Mouse (Mus musculus): ENCODE measurements around the gene Epo. TPM values are rescaled to one million over a fixed set of nuclear protein-coding genes. Genes with fewer than 3 reads are reported as not detected.

The Epo gene
- polyA plus RNA-seq, 1 experiment from 2014 or later, result not detected

DNA sequence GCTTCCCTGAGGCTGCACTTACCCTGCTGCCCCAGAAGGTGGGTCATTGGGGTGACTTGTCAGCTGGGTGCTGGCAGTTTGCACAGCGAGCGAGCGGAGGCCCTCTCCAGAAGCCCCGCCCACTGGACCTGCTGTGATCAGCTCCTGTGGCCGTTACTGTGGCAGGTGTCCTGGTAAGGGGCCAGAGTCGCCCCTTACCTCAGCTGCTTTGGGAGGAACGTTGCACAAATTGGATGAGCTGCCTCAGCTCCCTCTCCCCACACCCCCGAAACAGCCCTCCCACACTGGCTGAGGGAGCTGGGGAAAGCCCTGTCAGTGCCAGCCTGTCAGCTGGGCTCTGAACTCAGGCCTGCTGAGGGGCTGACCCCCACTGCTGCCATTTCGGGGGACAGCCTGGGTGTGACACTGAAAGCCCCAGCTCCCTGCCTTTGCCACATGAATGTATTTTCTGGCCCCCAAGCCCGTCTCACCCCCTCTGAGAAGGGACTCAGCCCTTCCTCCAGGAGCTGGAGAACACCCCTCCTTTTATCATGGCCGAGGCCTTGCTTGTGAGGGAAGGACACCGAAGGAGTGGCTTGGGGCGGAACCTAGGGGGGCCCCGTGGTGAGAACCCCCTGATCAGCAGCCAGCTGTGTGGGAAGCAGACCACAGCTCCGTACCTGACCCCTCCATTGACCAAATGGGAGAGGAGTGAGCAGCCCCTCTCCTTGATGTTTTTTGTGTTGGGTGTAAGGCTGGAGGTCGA lies 6.7 kb downstream of the Epo start:
- H3K9me3 ChIP-seq, result no peaks in the 10 kb centered on the region
- H3K9ac ChIP-seq (replicated peaks), result peak overlapping the region; percentile 2; the same call in 1 of the 2 replicates
- peaks cover 87% of the 10 kb centered on the region for H3K36me3 ChIP-seq
- H3K4me1 ChIP-seq, result peaks cover 45% of the 10 kb centered on the region
- peak overlapping the region; percentile 54 for H3K27ac ChIP-seq (replicated peaks)
- WGBS, result 41% methylated on average over 16 of the region's 16 CpGs
- H3K27me3 ChIP-seq, result no peaks in the 10 kb centered on the region
- no peak overlapping the region for H3K4me3 ChIP-seq
- no peak for ATAC-seq (ENCODE audit: low FRiP score, low read depth)
- no peak overlapping the region for H3K4me2 ChIP-seq (replicated peaks)

DNA sequence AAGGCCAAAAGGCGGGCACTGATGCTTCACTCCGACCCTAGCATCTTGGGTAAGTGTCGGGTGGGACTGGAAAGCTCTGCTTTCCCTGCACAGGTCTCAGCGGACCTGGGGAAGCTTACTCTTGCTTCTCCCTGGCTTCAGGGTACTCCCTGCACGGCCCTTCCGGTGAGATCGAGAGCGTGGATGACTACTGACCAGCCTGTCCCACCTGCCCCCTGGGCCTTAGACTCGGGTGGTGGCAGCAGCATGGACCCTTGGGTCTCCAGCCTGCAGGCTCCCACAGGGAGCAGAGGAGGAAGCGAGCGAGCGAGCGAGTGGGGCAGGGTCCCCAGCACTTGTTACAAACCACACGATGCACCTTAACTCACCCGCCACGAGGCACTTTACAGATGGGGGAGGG lies 7.5 kb downstream of the Epo start:
- Histone ChIP-seq H3K4me1 (peaks cover 43% of the 10 kb centered on the region), H3K4me3 (no peak overlapping the region), H3K36me3 (peaks cover 95% of the 10 kb centered on the region), H3K4me2 (replicated peaks) (no peak overlapping the region), H3K27ac (replicated peaks) (peak overlapping the region; percentile 49), H3K9me3 (no peaks in the 10 kb centered on the region), H3K9ac (replicated peaks) (peak overlapping the region; percentile 31; the same call in 1 of the 2 replicates), H3K27me3 (no peaks in the 10 kb centered on the region)
- no peak for ATAC-seq (ENCODE audit: low FRiP score, low read depth)
- WGBS, result 81% methylated on average over 16 of the region's 16 CpGs

DNA sequence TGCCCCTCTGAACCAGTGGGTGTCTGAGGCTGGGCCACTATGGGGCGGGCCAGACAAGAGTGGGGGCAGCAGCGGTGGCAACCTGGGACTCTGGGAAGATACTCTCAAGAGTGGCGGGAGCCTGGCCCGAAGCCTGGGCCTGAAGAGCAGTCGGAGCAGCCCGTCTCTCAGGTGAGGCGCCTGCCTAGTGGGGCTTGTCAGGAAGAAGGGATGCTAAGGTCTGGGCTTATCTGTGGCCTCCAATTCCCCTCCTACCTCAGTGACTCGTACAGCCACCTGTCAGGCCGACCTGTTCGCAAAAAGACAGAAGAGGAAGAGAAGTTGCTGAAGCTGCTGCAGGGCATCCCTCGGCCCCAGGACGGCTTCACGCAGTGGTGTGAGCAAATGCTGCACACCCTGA lies 8.4 kb downstream of the Epo start:
- ATAC-seq (ENCODE audit: low FRiP score, low read depth), result no peak
- WGBS, result 90% methylated on average over 12 of the region's 13 CpGs

DNA sequence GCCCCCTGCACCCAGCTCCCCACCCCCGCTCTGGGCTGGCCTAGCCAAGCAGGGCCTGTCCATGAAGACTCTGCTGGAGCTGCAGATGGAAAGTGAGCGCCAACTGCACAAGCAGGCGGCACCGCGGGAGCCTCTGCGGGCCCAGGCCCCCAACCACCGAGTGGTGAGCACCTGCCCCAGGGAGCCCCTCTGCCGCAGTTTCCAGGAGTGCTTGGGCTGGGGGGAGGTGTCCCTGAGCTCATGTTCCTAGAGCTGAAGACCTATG lies 8.9 kb downstream of the Epo start:
- peaks cover 30% of the 10 kb centered on the region for H3K4me1 ChIP-seq
- H3K4me3 ChIP-seq, result no peak overlapping the region
- no peak overlapping the region for H3K9ac ChIP-seq (replicated peaks)

More for the DNA sequence above, 8.4 kb downstream of the Epo start:
- peaks cover 35% of the 10 kb centered on the region for H3K4me1 ChIP-seq
- H3K27ac ChIP-seq (replicated peaks), result peak overlapping the region; percentile 49; the same call in 1 of the 2 replicates
- no peaks in the 10 kb centered on the region for H3K9me3 ChIP-seq
- peaks cover 97% of the 10 kb centered on the region for H3K36me3 ChIP-seq
- H3K27me3 ChIP-seq, result no peaks in the 10 kb centered on the region
- H3K4me2 ChIP-seq (replicated peaks), result no peak overlapping the region
- no peak overlapping the region for H3K4me3 ChIP-seq
- no peak overlapping the region for H3K9ac ChIP-seq (replicated peaks)

DNA sequence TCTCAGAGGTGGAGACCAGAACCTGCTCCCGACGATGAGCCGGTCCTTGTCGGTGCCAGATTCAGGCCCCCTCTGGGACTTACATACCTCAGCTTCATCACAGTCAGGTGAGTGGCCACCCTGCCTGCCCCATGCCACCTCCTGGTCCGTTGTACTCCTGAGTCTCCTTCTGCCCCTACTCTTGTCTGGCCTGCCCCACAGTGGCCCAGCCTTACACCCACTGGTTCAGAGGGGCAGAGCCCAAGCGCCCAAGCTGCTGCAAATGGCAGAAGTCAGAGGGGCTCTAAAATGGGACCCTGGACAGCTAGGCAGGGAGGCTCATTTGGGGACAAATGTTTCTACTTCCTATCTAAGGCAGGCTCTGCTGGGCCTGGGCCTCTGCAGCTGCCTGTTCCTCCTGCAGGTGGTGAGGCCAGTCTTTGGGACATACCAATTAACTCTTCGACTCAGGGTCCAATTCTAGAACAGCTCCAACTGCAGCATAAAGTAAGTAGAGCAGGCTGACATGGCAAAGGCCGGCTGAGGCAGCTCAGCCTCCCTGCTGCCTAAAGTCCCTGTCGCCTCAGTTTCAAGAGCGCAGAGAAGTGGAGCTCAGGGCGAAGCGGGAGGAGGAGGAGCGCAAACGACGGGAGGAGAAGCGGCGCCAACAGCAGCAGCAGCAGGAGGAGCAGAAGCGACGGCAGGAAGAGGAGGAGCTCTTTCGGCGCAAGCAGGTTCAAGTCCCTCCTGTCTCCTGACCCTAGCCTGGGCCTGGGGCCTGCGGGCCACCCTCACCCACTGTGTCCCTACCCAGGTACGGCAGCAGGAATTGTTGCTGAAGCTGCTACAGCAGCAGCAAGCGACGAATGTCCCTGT lies 9.4 kb downstream of the Epo start:
- Histone ChIP-seq H3K27me3 (no peaks in the 10 kb centered on the region), H3K27ac (replicated peaks) (no peak overlapping the region; the same call in 1 of the 2 replicates), H3K9ac (replicated peaks) (0 out of 2 replicates have a peak overlapping the region, but pooled peaks have one; percentile 7), H3K9me3 (no peaks in the 10 kb centered on the region), H3K36me3 (peaks cover 97% of the 10 kb centered on the region), H3K4me3 (no peak overlapping the region), H3K4me1 (peaks cover 28% of the 10 kb centered on the region), H3K4me2 (replicated peaks) (no peak overlapping the region)
- ATAC-seq (ENCODE audit: low FRiP score, low read depth), result no peak
- WGBS, result 82% methylated on average over 25 of the region's 25 CpGs

More for the DNA sequence above, 8.9 kb downstream of the Epo start:
- H3K4me2 ChIP-seq (replicated peaks), result no peak overlapping the region
- ATAC-seq (ENCODE audit: low FRiP score, low read depth), result no peak
- no peaks in the 10 kb centered on the region for H3K27me3 ChIP-seq
- 85% methylated on average over 8 of the region's 8 CpGs for WGBS
- H3K27ac ChIP-seq (replicated peaks), result no peak overlapping the region; the same call in 1 of the 2 replicates
- H3K36me3 ChIP-seq, result peaks cover 97% of the 10 kb centered on the region
- no peaks in the 10 kb centered on the region for H3K9me3 ChIP-seq

DNA sequence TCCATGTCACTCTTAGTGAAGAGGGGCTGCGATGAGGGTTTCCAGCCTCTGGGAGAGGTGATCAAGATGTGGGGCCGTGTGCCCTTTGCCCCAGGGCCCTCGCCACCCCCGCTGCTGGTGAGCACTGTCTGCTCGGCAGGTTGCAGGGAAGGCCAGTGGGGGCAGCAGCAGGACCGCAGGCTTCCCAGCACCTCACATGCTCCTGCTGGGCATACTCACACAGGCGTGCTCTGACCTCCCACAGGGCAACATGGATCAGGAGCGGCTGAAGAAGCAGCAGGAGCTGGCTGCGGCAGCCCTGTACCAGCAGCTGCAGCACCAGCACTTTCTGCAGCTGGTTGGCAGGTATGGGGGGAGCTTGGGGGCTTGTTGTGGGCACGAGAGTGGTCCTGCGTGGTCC lies 10.3 kb downstream of the Epo start:
- peaks cover 93% of the 10 kb centered on the region for H3K36me3 ChIP-seq
- 0 out of 2 replicates have a peak overlapping the region, but pooled peaks have one; percentile 12 for H3K27ac ChIP-seq (replicated peaks)
- H3K4me2 ChIP-seq (replicated peaks), result no peak overlapping the region
- H3K4me1 ChIP-seq, result peaks cover 20% of the 10 kb centered on the region
- no peak overlapping the region for H3K9ac ChIP-seq (replicated peaks)
- H3K4me3 ChIP-seq, result no peak overlapping the region
- no peak for ATAC-seq (ENCODE audit: low FRiP score, low read depth)
- H3K27me3 ChIP-seq, result no peaks in the 10 kb centered on the region
- no peaks in the 10 kb centered on the region for H3K9me3 ChIP-seq
- 70% methylated on average over 11 of the region's 11 CpGs for WGBS

DNA sequence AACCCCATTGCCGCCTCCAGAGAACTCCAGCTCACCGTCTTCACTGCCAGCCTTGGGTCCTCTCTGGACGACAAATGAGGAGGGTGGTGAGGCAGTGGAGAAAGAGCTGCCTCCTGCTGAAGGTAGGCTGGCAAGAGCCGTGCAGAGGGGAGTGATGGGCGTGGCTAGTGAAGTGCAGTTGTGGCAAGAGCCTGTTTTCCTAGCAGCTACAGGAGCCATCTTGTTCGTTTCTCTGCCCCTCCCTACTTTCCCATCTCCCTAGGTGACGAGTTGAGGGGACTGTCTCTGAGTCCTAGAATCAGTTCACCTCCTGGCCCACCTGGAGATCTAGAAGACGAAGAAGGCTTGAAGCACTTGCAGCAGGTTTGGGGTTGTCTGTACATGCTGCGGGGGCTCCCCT lies 11.2 kb downstream of the Epo start:
- Histone ChIP-seq H3K27ac (replicated peaks) (no peak overlapping the region), H3K9me3 (no peaks in the 10 kb centered on the region), H3K4me3 (no peak overlapping the region), H3K4me1 (peaks cover 13% of the 10 kb centered on the region), H3K27me3 (no peaks in the 10 kb centered on the region), H3K9ac (replicated peaks) (no peak overlapping the region), H3K4me2 (replicated peaks) (no peak overlapping the region), H3K36me3 (peaks cover 87% of the 10 kb centered on the region)
- 80% methylated on average over 9 of the region's 9 CpGs for whole genome bisulfite sequencing
- ATAC-seq (ENCODE audit: low FRiP score, low read depth), result no peak

DNA sequence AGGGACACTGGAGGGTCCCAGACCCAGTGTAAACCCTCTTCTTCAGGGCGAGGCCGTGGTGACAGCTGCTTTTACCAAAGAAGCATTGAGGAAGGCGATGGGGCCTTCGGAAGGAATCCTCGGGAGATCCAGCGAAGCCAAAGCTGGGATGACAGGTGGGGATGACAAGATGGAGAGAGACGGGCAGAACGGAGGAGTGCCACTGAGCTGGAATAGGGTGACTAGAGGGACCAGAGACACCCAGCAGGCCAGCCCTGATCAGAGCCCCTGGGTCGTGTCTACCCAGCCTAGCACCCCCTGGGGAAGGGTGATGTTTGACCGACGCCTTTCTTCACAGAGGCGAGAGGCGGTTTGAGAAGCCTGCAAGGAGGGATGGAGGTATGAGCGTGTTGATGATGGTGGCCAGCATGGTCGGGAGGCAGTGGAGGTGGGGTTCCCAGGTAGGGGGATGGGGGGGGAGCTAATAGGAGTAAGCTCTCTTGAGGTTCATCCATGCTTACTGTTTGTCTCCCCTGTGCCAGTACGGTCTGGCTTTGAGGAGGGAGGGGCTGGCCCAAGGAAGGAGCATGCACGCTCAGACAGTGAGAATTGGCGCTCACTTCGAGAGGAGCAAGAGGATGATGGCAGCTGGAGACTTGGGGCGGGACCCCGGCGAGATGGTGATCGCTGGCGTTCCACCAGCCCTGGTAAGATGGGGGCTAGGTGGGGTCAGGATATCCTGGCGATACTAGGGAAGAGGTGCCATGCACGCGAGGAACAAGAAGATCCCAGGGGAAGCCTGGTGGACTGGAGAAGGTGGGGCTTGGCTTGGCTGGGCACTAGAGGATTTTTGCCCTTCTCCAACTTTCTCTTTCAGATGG lies 13.1 kb downstream of the Epo start:
- Histone ChIP-seq H3K27me3 (no peaks in the 10 kb centered on the region), H3K4me1 (no peaks in the 10 kb centered on the region; the same call in 1 of the 2 replicates), H3K9me3 (no peaks in the 10 kb centered on the region), H3K36me3 (peaks cover 69% of the 10 kb centered on the region), H3K4me2 (replicated peaks) (no peak overlapping the region), H3K4me3 (no peak overlapping the region), H3K27ac (replicated peaks) (no peak overlapping the region), H3K9ac (replicated peaks) (no peak overlapping the region)
- no peak for ATAC-seq (ENCODE audit: low FRiP score, low read depth)
- 92% methylated on average over 27 of the region's 27 CpGs for WGBS

DNA sequence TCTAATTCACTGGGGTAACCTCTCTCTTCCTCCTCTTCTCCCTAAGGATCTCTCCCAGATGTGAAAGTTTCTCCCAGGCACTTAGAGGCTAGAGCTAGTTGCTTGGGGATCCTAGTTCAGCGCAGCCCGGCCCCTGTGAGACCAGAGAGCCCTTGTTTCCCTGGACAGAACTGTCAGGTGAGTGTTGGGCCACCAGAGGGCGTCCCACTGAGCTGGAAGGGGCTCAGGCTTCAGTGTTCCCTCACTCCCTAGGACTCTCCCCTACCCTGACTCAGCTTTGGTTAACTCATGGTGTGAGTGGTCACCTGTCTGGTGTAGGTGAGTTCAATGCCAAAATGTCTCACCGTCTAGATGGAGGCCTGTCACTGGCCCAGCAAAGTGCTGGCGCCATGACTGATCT lies 14.6 kb downstream of the Epo start, which contains the start of gene Gigyf1:
Gene Gigyf1, plus strand, starts transcription at position 113 of the 400 bp plus-strand sequence.
- no peak for ATAC-seq (ENCODE audit: low FRiP score, low read depth)
- H3K4me1 ChIP-seq, result peaks cover 12% of the 10 kb centered on the region
- peaks cover 54% of the 10 kb centered on the region for H3K36me3 ChIP-seq
- no peaks in the 10 kb centered on the region for H3K9me3 ChIP-seq
- no peak within 1 kb of the TSS for H3K27ac ChIP-seq (replicated peaks)
- 71% methylated on average over 5 of the region's 5 CpGs for WGBS
- H3K27me3 ChIP-seq, result no peaks in the 10 kb centered on the region
- H3K4me2 ChIP-seq (replicated peaks), result no peak within 1 kb of the TSS
- no peak within 1 kb of the TSS for H3K9ac ChIP-seq (replicated peaks)
- H3K4me3 ChIP-seq, result no peak within 1 kb of the TSS

DNA sequence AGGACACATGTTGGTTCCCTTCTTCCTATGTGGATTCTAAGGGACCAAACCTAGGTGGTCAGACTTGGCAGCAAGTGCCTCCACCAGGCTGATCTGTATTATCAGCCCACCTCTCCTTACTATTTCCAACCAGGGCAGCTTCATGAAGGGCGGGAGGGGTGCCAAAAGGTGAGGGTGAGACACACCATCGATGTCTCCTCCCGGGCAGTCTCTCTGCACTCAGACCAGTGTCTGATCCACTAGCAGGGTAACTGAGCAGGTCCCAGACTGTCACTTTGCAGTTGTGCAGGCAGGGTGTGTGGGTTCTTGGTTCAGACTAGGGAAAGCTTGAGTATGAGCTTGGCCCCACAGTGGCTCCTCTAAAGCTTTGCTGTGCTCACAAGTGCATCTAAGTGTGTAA lies 18.2 kb downstream of the Epo start:
- no peaks in the 10 kb centered on the region for H3K9me3 ChIP-seq
- H3K27me3 ChIP-seq, result no peaks in the 10 kb centered on the region
- peaks cover 18% of the 10 kb centered on the region for H3K36me3 ChIP-seq
- ATAC-seq (ENCODE audit: low FRiP score, low read depth), result no peak
- no peak overlapping the region for H3K4me2 ChIP-seq (replicated peaks)
- H3K9ac ChIP-seq (replicated peaks), result 0 out of 2 replicates have a peak overlapping the region, but pooled peaks have one; percentile 12
- peaks cover 37% of the 10 kb centered on the region for H3K4me1 ChIP-seq
- H3K27ac ChIP-seq (replicated peaks), result no peak overlapping the region
- no peak overlapping the region for H3K4me3 ChIP-seq
- 92% methylated on average over 3 of the region's 3 CpGs for WGBS

DNA sequence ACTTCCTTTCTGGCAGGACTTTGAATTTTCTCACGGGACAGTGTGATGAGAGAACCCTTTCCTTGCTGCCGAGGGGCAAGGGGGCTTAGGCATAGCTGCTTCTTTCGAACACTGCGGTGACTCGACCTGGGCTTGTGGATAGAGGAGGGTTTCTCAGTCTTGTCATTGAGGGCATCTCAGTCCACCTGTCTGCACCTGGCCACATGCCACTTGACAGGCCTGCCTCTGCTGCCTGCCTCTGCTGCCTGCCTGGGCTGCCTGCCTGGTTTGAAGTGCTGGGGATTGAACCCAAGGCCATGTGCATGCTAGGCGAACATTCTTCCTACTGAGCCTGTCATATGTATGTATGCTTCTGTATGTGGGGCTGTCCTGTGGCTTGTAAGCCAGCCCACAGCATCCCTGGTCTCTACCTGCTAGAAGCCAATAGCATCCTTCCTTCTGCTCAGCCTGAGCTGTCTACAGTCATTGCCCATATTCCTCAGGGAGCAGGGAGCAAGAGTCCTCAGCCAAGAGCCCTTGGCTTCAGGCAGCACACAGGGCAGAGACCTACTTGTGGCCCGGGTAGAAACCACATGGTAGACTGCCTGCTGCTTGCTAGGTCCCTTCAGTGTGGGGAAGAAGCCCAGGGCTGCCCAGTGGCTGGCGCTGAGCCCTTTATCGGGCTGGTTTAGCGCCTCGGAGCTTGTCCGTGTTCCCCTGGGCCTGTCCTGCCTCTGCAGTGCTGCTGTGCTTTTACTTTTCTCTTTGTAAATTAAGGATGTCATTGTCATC lies 18.9 kb downstream of the Epo start:
- 84% methylated on average over 12 of the region's 12 CpGs for WGBS
- Histone ChIP-seq H3K9me3 (no peaks in the 10 kb centered on the region), H3K4me3 (no peak overlapping the region), H3K27me3 (no peaks in the 10 kb centered on the region), H3K27ac (replicated peaks) (no peak overlapping the region), H3K4me2 (replicated peaks) (peak overlapping the region; percentile 2; the same call in 1 of the 2 replicates), H3K9ac (replicated peaks) (0 out of 2 replicates have a peak overlapping the region, but pooled peaks have one; percentile 12), H3K36me3 (peaks cover 11% of the 10 kb centered on the region), H3K4me1 (peaks cover 37% of the 10 kb centered on the region)
- ATAC-seq (ENCODE audit: low FRiP score, low read depth), result no peak

Data from midbrain, embryonic 12.5 days (tissue).